Mouse (Mus musculus) kidney, adult 18-20 months (tissue): Measurements from ENCODE around the gene Ikzf2.

Experiments
- DNase-seq: peaks from one replicate; pipeline ENCODE4 v3.0.0; 2021

Ikzf2 gene

DNA sequence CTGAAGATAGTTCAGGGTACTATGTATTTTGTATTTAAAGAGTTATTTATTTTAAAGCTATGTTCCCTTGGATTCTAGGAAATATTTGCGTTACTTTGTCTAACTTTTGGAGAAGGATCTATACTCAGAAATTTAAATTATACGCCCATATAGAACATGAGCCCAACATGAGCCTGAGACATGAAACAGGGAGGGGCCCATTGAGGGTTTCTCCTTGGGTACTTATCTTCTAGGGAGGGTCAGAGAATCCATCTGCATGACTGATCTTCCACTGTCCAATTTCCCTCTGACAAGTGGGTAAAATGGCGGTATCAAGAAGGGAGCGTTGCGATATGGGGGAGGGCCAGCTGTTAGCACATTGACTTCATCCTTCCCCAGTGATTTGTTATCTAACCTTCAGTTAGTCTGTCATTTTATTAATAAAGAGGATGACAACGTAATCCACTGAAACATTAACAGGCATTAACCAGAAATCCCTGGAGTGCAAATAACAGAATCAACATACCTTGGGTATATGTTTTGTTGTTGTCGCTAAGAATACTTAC lies 180.4 kb downstream of the Ikzf2 start:
- DNase-seq = no peak

DNA sequence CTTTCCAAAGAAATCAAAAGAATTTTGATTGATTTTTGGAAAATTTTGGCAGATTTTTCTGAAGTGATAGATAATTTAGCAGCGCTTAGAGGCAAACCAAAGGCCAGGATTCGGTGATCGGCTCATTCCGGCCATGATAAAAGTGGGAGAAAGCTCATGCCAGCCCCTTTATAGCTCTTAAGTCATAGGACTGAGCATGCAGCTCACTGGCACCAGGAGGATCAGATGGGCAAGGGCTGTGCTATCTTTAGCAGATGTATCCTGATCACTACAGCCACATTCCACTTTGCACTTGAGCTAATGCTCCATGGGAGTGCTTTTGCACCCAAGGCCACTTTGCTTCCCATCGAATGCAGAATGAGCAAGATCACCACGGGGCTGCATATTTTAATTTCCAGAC lies 181.0 kb downstream of the Ikzf2 start:
- DNase-seq = no peak

DNA sequence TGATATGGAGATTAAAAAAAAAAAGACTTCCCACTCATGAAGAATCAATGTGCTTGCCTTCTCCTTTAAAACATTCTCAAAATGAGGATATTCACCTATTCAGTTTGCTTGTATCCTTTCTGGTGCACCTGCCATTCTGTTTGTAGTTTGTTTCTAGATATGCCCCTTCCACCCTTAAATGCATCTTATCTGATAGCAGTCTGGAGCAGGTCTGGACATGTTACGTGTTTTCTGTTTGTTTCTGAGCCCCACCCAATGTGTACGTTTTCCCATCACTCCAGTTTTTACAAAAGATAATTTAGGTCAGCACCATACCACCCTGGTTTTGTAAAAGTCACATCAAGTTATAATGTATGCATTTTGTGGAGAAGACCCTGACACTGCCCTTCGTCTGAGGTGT lies 186.7 kb downstream of the Ikzf2 start:
- DNase-seq = no peak

DNA sequence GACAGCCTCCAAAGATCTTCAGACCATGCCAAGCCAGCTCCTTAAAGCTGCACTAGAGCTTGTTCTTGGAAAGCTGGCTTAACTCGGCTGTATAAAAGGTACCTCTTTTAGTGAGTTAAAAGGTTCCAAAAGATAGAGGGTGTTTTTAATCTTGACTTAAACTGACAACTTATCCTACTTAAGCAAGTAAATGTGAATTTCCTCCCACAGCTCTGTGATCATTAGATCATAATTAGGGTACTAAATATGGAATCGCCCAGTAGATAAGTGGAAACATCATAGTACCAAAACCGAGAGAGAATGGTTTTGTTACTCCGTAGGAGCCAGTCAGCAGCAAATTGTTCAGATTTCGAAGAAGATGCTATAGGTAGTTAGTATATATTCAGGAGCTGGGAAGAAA lies 187.4 kb downstream of the Ikzf2 start:
- DNase-seq = no peak

DNA sequence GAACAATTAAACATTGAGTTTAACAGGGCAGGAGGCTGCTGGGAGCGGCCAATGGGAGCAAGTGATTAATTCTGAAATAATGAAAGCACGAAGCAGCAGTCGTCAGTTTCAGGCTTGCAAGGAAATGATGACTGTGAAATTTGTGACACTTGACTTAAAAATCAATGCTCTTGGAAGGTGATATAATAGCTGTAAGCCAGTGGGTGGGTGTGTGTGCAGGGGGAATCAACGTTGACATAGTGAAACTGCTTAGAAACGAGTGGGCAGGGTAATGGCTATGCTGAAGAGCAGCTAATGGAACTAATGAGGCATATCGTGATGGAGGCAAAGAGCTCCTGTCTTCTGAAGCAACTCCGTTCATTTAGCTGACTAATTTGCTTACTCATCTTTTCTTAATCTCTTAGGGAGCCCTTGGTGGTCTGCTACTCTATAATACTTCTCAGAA lies 188.2 kb downstream of the Ikzf2 start:
- no peak for DNase-seq

DNA sequence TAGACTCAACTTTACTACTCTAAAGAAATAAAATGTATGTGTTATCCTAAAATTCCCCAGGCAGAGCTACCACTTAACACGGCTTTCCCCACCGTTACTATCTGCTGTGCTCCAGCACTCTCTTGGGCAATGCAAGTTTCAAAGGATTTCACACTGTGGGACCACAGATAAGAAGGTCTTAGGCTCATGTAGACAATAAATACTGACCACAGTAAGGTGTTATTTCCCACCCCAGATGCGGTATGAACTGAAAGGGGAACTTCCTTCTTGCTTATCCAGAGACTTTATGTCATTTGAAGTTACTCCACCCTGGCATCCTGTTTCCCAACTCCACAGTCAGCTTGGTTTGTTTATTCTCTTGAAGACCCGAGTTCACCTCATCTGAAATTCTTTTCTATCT lies 191.0 kb downstream of the Ikzf2 start:
- DNase-seq = no peak

DNA sequence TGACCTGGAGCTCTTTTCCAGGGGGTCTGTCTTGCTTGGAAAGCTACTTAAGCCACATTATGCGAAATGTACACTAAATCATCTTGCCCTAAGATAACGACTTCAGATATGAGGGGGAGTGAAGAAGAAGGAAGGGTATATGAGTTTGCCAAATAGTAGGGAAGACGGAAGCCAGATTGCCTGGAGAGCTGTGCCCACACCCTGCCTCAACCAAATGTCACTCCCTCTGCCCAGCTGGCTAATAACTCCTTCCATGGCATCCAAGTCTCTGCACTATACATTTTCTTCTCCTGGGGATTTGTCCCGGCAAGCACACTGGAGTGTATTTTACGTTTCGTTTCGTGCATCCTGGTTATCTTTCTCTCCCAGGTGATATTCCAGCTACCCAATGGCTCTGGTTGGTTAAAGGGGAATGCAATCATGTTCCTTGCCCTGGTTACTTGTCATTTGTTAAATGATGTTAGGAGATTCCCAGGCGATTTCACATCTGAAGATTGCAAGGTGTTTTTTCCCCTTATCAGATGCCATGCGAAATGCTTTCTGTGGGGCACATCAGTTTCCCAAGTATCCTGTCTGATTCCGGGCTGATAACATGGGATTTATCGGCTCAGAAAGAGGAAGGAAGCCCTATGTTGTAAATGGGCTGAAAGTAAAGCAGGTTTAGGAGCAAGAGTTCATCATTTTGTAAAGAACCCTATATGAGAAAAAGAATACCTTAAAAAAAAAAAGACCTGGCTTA lies 193.6 kb downstream of the Ikzf2 start:
- no peak for DNase-seq

DNA sequence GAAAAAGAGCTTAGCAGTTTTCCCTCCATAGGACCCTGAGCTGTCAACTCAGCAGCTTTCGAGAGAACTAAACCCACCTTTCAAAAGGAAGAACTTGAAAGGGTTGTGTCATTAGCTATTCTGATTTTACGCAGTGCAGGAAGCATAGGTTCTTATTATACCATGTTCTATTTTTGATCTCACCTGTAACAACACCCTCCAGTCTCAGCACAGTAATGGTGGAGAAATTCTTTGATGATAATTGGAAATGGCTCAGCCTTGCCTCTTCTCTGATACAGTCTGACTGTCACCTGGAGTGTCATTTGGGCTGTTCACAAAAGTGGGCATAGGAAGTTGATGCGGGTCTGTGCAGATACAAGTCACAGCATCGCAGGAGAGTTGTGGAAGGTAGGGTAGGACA lies 195.0 kb downstream of the Ikzf2 start:
- DNase-seq = no peak

DNA sequence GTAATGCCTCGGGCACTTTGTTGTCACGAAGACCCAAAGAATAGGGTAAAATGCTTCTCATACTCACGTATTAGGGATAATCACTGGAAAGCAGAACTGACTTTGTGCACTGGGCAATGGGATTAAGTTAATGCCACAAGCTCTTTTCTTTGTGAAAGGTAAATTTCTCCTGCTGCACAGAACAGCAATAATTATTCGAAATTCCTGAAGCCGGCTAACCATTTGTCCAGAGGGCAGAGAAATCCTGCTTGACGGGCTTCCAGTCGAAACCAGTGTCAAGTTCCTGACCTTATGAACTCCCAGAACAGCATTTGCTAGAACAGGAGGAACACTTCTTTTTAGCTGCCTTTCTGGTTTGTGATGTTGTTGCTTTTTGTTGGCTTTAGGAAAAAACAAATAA lies 198.0 kb downstream of the Ikzf2 start:
- DNase-seq = peak; percentile 4

DNA sequence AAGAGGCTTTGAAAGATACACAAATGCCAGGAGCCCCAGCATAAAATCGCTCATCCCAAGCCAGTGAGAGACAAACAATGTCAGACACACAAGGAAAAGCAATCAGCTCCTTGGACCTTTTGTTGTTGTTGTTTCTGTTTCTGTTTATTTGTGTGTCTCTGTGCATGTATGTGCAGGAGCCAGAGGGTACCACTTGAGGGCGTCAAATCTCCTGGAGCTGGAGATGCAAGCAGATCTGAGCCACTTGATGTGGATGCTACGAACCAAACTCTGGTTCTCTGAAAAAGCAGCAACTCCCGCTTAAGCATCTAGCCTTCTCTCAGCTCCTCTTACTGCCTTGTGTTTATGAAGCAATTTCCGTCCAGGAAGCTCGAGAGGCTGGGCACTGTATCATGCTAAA lies 198.4 kb downstream of the Ikzf2 start:
- no peak for DNase-seq
